Mouse (Mus musculus) brain, embryonic 14.5 days (tissue): ENCODE measurements around the gene Arhgef3. TPM values are rescaled to one million over a fixed set of nuclear protein-coding genes. Genes with fewer than 3 reads are reported as not detected.

ENCODE experiments used
- DNase-seq: peaks from one replicate; pipeline ENCODE4 v3.0.0-alpha.2; 2011; ENCODE audit warnings: low read depth
- CTCF ChIP-seq: fragments of 200-500 bp; IDR thresholded peaks from 2 replicates; pipeline ENCODE4 v1.5.1; 2012; ENCODE audit warnings: inconsistent platforms, mild to moderate bottlenecking, moderate library complexity, borderline replicate concordance; ENCODE audit not compliant: insufficient read depth, insufficient read length; ENCODE audit errors: extremely low read depth
- POLR2A ChIP-seq: fragments of 200-500 bp; IDR thresholded peaks from 2 replicates; pipeline ENCODE4 v1.6.1; 2012; ENCODE audit warnings: mild to moderate bottlenecking, inconsistent platforms, borderline replicate concordance; ENCODE audit not compliant: poor library complexity, insufficient read depth, insufficient read length, severe bottlenecking; ENCODE audit errors: extremely low read depth
- polyA plus RNA-seq: library from polyadenylated mRNA; depleted of rRNA; stranded (reverse); fragments of >200 nt; gene quantifications from 2 replicates; pipeline ENCODE4 v1.2.3, GENCODE M21; 2012

The Arhgef3 gene
- polyA plus RNA-seq, 1 experiment: 4.9 TPM

DNA sequence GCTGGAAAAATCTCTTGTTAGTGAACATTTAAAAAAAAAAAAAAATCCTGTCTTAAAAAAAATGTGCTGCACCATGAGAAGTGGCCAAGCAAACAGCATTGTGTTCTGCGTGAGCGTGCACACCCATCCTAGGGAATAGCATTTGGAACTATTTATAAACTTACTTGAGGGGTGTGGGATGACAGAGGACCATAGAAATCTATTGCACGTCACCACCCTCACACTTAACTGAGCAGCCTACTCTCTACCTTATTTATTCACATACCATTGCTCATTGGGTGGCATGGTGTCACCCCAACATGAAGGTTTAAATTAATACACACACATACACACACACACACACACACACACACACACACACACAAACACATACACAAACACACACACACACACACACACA is 234.4 kb downstream of the Arhgef3 start:
- no peak for TF ChIP-seq CTCF
- TF ChIP-seq POLR2A: no peak
- DNase-seq: no peak

DNA sequence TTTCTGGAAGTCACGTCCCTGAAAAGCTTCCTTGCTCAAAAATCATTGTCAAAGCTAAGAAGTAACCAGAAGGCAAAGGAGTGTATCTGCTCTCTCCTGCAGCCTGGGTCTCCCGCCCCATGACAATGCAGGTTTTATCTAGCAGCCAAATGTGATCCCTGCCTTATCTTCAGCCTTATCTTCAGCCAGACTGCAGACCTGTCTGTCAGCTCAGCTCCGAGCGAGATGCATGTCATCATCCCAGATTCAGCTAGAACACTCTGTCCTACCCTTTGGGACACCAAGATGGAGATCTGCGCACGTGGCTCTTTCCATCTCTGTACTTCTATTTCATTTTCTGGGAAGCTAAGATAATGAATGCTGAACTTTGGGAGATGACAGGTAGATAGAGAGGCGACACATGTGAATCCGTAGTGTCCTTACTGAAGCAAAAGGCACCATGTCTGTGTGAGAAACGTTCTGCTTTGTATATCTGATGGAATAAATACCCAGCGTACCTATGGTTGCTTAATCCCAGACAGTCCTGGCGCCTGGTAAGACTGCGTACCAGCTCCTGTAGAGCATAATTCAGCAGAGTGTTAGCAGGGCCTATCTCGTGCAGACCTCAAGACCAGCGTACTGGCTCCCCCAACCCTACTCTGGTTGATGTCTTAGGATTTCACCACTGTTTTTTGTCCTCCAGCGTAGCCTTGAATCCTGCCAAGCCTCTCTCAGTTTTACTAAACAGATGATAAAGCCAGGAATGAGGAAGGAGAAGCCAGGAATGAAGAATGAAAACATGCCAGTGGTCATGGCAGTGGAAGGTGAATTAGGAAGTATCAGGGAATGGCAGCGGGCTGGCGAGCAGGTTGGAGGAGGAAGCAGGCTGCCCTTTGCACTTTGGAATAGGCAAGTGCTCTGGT is 235.4 kb downstream of the Arhgef3 start:
- DNase-seq: no peak
- no peak for TF ChIP-seq POLR2A
- no peak for TF ChIP-seq CTCF

DNA sequence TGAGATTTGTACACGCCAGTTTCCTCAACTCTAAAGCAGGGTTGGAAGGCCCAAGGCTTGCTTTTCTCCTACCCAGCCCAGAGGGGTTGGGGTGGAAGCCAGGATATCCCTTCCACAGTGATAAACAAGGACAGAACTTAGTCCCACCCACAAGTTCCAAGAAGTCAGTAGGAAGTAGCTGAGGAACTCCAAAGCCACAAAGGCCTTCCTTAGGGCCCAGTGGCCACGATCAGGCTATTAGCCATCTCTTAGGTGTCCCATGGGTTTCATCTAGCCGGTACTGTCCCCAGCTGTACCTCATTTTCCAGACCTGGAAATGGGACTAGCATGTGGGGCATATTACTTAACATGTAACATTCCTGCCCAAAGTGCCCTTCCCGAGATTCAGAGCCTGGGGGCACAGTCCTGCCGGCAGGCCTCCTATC is 236.4 kb downstream of the Arhgef3 start:
- DNase-seq: no peak
- TF ChIP-seq POLR2A (no peak), CTCF (no peak)

DNA sequence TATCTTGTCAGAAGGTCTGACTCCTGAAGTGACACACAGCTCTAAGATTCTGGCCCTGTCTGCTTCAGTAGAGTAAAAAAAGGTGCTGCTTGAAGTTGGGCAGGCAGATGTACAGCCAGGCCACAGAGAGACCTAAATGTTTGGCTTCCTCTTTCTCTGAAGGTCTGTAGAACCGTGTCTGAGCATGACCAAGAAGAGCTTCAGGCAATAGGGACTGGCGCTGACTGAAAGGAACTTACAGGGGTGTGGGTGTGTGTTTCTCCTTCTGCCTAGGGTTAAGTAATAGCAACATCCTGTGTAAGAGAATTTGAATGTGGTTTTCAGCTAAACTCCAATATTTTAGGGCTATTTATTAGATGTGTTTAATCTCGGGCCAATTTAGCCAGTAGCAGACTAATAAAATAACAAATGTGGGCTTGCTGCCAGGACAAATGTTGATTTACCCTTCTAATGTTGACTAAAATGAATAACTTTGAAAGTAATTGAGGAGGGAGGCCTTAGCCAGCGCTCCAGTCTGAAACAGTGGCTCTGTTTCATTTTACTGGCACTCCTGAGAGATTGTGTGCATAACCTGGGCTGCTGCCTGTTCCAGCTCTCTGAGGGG is 236.9 kb downstream of the Arhgef3 start:
- no peak for DNase-seq
- no peak for TF ChIP-seq CTCF
- TF ChIP-seq POLR2A: no peak

DNA sequence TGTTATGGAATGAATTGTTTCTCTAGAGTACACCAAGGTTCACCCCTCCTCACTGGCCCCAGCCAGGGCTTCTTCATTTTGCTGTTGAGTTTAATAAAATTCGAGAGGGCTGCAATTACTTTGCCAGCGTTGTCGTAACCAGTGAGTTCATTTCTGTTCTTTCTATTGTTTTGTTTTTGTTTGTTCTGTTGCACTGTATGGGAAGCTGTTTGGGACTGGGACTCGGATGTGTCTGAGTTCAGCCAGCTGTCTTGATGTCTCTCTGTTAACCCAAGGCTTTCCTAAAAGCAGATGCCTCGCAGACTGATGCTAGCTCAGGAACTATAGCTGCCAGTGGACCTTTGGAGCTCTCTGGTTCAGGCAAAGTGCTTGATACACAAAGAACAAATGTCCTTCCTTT is 237.8 kb downstream of the Arhgef3 start:
- DNase-seq: no peak
- no peak for TF ChIP-seq POLR2A
- no peak for TF ChIP-seq CTCF

DNA sequence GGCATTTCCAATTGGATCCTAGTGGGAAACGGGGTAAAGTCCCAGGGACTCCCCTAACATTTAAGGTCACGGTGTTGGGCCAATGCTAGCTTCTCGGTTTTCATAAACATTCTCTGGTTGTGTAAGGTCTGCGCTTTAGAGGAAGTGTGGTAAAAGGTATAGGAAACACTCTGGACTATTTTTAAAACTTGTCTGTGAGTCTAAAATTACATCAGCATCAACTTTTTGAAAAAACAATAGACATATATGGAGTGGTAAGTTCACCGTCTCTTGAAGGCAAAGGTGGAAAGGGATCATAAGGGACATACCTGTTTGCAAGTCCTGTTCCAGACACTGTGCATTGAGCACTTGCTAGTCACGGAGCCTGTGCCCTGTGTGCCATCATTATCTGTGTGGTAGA is 240.5 kb downstream of the Arhgef3 start:
- no peak for TF ChIP-seq CTCF
- no peak for TF ChIP-seq POLR2A
- no peak for DNase-seq

DNA sequence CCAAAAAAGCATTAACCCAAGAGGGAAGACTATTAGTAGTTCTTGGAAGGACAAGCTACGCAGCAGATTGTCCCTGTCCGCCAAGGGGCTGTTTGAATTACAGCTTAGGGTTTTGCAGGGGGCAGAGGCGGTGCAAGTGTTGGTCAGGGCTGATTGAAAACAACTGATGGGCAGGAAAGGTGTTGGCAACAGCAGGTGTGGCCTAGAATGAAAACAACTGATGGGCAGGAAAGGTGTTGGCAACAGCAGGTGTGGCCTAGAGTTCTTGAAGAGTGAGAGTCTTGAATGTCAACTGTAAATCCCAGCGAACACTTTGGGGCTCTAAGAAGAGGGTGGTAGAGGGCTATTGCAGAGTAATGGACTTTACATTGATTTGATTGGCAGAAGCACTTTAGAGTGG is 241.2 kb downstream of the Arhgef3 start:
- DNase-seq: no peak
- TF ChIP-seq CTCF (no peak), POLR2A (no peak)

DNA sequence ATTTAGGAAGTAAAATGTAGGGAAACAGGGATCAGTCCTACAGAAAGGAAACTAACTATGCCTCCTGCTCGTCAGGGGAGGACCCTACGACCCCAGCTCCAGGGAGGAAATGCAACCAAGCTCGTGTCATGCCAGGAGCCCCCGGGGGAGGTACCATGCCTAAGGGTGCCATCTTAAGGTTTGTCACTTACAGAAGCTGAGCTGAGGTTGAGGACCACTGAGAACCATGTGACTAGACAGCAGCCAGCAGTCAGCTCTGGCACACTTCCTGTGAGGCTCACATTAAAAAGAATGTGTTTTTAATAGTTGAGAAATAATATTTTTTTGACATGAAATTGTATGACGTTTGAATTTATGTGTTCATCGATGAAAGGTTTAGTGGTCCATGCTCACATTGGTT is 242.4 kb downstream of the Arhgef3 start:
- TF ChIP-seq CTCF (no peak), POLR2A (no peak)
- no peak for DNase-seq

DNA sequence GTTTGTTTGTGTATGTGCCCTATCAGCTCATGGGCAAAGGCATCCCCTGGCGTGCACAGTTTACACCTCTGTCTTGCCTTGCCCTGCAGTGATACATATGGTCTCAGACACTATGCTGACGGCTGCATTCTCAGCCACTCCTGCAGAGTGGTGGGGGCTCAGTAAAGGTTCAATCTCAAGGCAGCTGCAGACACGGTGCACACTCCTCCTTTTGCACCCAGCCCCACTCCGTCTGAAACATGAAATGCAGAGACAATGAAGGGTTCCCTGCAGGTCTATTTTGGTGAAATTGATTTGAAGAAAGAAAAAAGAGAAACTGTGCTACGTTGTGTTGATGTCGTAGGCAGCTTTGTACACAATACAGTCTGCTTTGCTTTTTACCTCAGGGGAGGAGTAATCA is 243.5 kb downstream of the Arhgef3 start:
- DNase-seq: no peak
- TF ChIP-seq CTCF (no peak), POLR2A (no peak)

DNA sequence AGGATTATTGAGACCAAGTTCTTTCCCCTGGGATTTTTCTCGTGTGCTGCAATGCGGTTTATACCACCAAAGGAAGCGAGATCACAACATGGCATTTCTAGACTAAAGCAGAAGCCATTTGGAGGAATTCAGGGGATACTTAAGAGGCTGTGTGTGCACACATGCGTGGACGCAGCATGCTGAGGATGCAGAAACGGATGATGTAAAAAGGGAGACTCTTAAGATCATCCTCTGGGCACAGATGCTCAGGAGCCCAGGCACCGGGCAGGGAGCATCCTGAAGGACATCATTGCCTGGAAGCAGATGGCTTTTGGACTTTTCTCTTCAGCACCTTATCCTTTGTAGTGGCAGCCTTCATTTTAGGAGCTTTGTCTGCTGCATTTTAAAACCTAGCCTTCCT is 246.2 kb downstream of the Arhgef3 start:
- no peak for DNase-seq
- TF ChIP-seq POLR2A (no peak), CTCF (no peak)

DNA sequence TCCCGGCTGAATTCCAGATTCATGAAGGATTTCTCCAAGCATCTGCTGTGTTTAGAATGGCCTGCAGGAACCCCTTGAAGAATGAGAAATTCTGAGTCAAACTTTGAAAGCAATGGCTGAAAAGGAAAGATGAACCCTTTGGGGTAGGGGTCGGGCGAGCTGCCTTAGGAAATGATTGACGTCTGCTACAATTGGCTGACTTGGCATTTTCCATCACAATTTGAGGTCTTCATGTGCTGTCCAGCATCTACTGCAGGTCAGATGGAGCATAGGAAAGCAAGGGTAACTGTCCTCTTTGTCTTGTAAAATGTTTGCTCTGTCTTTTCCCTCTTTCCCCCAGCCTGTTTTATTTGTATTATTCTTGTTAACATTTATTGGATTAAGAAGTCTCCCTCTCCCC is 246.8 kb downstream of the Arhgef3 start:
- no peak for DNase-seq
- TF ChIP-seq CTCF (no peak), POLR2A (no peak)
